Mouse (Mus musculus): ENCODE data around the gene Spn. TPM values are rescaled to one million over a fixed set of nuclear protein-coding genes. Genes with fewer than 3 reads are reported as not detected.
A peak's percentile ranks its signal among the peaks of the same experiment; 100 is the strongest.

The Spn gene
- total and polyA plus RNA-seq, 2 experiments from 2014 or later, result 0.10 to 0.19 TPM

- H3K9ac ChIP-seq (replicated peaks; ENCODE audit: low read depth, low read length), result no peak overlapping the region
- H3K9me3 ChIP-seq (replicated peaks; ENCODE audit: control insufficient read depth, low read length), result no peaks in the 10 kb centered on the region
- TF ChIP-seq CTCF (IDR thresholded peaks at IDR 0.05; ENCODE audit: low read depth) (peak; percentile 35), EP300 (IDR thresholded peaks at IDR 0.05; ENCODE audit: low read depth) (no peak)
- DNase-seq (ENCODE audit: low spot score), result no peak
- WGBS, result 64% methylated on average over 7 of the region's 7 CpGs
- no peak overlapping the region for H3K4me2 ChIP-seq (ENCODE audit: low read depth, low read length)
- no peaks in the 10 kb centered on the region for H3K36me3 ChIP-seq (replicated peaks; ENCODE audit: control insufficient read depth, insufficient read depth, low read length)
- H3K4me1 ChIP-seq (ENCODE audit: control insufficient read depth, insufficient read depth), result no peaks in the 10 kb centered on the region
- no peak overlapping the region for H3K4me3 ChIP-seq (ENCODE audit: low read depth, low read length)
- no peak for ATAC-seq (ENCODE audit: insufficient read depth, low read depth)
- no peak overlapping the region for H3K27ac ChIP-seq (ENCODE audit: low read depth)
- no peaks in the 10 kb centered on the region for H3K27me3 ChIP-seq (ENCODE audit: control insufficient read depth, insufficient read depth, low read length)
These were observed 3.2 kb upstream of the Spn start for GRCm38 (mm10) chr7:127140623-127141404.

GRCm38 (mm10) chr7:127139562-127139961 is 1.9 kb upstream of the Spn start:
- no peaks in the 10 kb centered on the region for H3K36me3 ChIP-seq (replicated peaks; ENCODE audit: control insufficient read depth, insufficient read depth, low read length)
- H3K27me3 ChIP-seq (ENCODE audit: control insufficient read depth, insufficient read depth, low read length), result no peaks in the 10 kb centered on the region
- ATAC-seq (ENCODE audit: insufficient read depth, low read depth) (no peak), DNase-seq (ENCODE audit: low spot score) (no peak)
- no peak for TF ChIP-seq CTCF (IDR thresholded peaks at IDR 0.05; ENCODE audit: low read depth)
- no peak for TF ChIP-seq EP300 (IDR thresholded peaks at IDR 0.05; ENCODE audit: low read depth)
- WGBS, result 46% methylated on average over 5 of the region's 5 CpGs
- H3K9me3 ChIP-seq (replicated peaks; ENCODE audit: control insufficient read depth, low read length), result no peaks in the 10 kb centered on the region
- no peak overlapping the region for H3K4me2 ChIP-seq (ENCODE audit: low read depth, low read length)
- no peaks in the 10 kb centered on the region for H3K4me1 ChIP-seq (ENCODE audit: control insufficient read depth, insufficient read depth)
- no peak overlapping the region for H3K27ac ChIP-seq (ENCODE audit: low read depth)
- no peak overlapping the region for H3K9ac ChIP-seq (replicated peaks; ENCODE audit: low read depth, low read length)
- H3K4me3 ChIP-seq (ENCODE audit: low read depth, low read length), result no peak overlapping the region

GRCm38 (mm10) chr7:127139100-127139499 is 1.5 kb upstream of the Spn start:
- Histone ChIP-seq H3K36me3 (replicated peaks; ENCODE audit: control insufficient read depth, insufficient read depth, low read length) (no peaks in the 10 kb centered on the region), H3K9me3 (replicated peaks; ENCODE audit: control insufficient read depth, low read length) (no peaks in the 10 kb centered on the region), H3K27ac (ENCODE audit: low read depth) (no peak overlapping the region), H3K27me3 (ENCODE audit: control insufficient read depth, insufficient read depth, low read length) (no peaks in the 10 kb centered on the region), H3K9ac (replicated peaks; ENCODE audit: low read depth, low read length) (no peak overlapping the region), H3K4me2 (ENCODE audit: low read depth, low read length) (no peak overlapping the region), H3K4me1 (ENCODE audit: control insufficient read depth, insufficient read depth) (no peaks in the 10 kb centered on the region), H3K4me3 (ENCODE audit: low read depth, low read length) (no peak overlapping the region)
- 85% methylated on average over 7 of the region's 7 CpGs for WGBS
- no peak for ATAC-seq (ENCODE audit: insufficient read depth, low read depth)
- DNase-seq (ENCODE audit: low spot score), result no peak
- TF ChIP-seq EP300 (IDR thresholded peaks at IDR 0.05; ENCODE audit: low read depth), result no peak
- no peak for TF ChIP-seq CTCF (IDR thresholded peaks at IDR 0.05; ENCODE audit: low read depth)

GRCm38 (mm10) chr7:127136181-127137071 is 1.2 kb downstream of the Spn start:
- H3K27ac ChIP-seq (ENCODE audit: low read depth), result no peak overlapping the region
- no peak for DNase-seq (ENCODE audit: low spot score)
- ATAC-seq (ENCODE audit: insufficient read depth, low read depth), result no peak
- no peaks in the 10 kb centered on the region for H3K27me3 ChIP-seq (ENCODE audit: control insufficient read depth, insufficient read depth, low read length)
- H3K4me3 ChIP-seq (ENCODE audit: low read depth, low read length), result peak overlapping the region; percentile 7; the same call in 1 of the 2 replicates
- H3K36me3 ChIP-seq (replicated peaks; ENCODE audit: control insufficient read depth, insufficient read depth, low read length), result no peaks in the 10 kb centered on the region
- no peak overlapping the region for H3K9ac ChIP-seq (replicated peaks; ENCODE audit: low read depth, low read length)
- peak overlapping the region; percentile 22; the same call in 1 of the 2 replicates for H3K4me2 ChIP-seq (ENCODE audit: low read depth, low read length)
- no peaks in the 10 kb centered on the region for H3K4me1 ChIP-seq (ENCODE audit: control insufficient read depth, insufficient read depth)
- H3K9me3 ChIP-seq (replicated peaks; ENCODE audit: control insufficient read depth, low read length), result no peaks in the 10 kb centered on the region
- TF ChIP-seq EP300 (IDR thresholded peaks at IDR 0.05; ENCODE audit: low read depth) (no peak), CTCF (IDR thresholded peaks at IDR 0.05; ENCODE audit: low read depth) (no peak)
- WGBS, result 72% methylated on average over 22 of the region's 22 CpGs

GRCm38 (mm10) chr7:127134821-127135447 is 2.7 kb downstream of the Spn start:
- Histone ChIP-seq H3K9ac (replicated peaks; ENCODE audit: low read depth, low read length) (no peak overlapping the region), H3K27me3 (ENCODE audit: control insufficient read depth, insufficient read depth, low read length) (no peaks in the 10 kb centered on the region), H3K9me3 (replicated peaks; ENCODE audit: control insufficient read depth, low read length) (no peaks in the 10 kb centered on the region), H3K4me2 (ENCODE audit: low read depth, low read length) (no peak overlapping the region), H3K4me1 (ENCODE audit: control insufficient read depth, insufficient read depth) (no peaks in the 10 kb centered on the region), H3K4me3 (ENCODE audit: low read depth, low read length) (no peak overlapping the region), H3K36me3 (replicated peaks; ENCODE audit: control insufficient read depth, insufficient read depth, low read length) (no peaks in the 10 kb centered on the region), H3K27ac (ENCODE audit: low read depth) (no peak overlapping the region)
- no peak for DNase-seq (ENCODE audit: low spot score)
- ATAC-seq (ENCODE audit: insufficient read depth, low read depth), result no peak
- 65% methylated on average over 11 of the region's 11 CpGs for WGBS
- TF ChIP-seq EP300 (IDR thresholded peaks at IDR 0.05; ENCODE audit: low read depth), result no peak
- TF ChIP-seq CTCF (IDR thresholded peaks at IDR 0.05; ENCODE audit: low read depth), result no peak

Measured in heart, postnatal 0 days (tissue).